Mouse (Mus musculus): ENCODE data around the gene Cyb5rl.

DNA sequence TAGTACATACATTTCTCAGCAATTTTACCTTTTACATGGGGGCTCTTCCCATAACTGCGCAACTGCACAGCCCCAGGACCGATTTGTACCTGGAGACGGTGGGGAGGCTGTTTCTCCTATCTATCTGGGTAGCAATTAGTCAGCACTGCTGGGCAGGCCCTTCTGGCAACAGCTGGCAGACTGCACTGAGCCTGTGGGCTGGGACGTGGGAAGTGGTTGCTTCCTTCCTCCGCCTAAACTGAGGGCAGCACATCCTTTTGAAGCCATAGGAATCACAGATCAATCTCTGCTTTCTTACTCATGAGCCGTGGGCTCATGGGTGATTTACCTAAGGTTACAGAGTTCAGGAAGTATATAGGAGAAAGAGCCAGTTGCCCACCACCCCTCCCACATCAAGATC lies 8.0 kb upstream of the Cyb5rl start:
- no peak for TF ChIP-seq CTCF (IDR thresholded peaks at IDR 0.05)
- TF ChIP-seq POLR2A (IDR thresholded peaks at IDR 0.05; ENCODE audit: insufficient read depth, low read depth, low read length), result no peak
- no peak for TF ChIP-seq EP300 (IDR thresholded peaks at IDR 0.05; ENCODE audit: insufficient read depth, low read depth, low read length)
